Mouse (Mus musculus) thymus, postnatal 10 days (tissue): Measurements from ENCODE around the gene Zfp551.

Source experiments
- DNase-seq, 2 experiments: peaks; one replicate each; pipeline ENCODE4 v3.0.0; 2021; ENCODE audit warnings: low spot score in 2 of 2

Gene Zfp551

DNA sequence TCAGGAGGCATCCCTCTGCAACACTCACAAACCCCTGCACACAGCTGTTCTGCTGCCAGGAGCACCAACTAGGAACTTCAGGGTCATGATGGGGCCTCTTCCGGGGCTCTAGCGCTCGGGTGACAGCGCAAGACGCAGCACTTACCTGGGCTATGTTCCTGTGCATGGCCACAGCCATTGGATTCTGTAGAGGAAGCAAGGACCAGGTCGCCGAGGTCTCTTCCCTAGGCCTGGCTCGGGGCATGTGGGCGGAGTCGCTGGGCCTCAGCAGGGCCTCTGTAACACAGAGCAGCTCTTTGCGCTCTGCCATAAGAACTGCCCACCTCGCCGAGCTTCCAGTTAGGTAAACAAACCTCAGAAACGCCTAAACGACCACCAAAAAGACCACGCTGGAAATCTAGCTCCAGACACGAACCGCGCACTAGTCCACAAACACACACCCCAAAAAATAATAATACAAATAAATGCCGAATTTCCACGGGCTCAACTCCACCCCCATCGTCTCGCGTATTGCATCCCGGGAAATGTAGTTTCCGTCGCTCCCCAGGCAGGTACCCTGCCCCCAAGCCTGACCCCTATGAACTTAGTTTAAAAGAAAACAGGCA lies at the start of gene Zfp551:
TSS of gene Zfp551 (minus strand) at position 507 of the 605 bp plus-strand sequence.
- peak; percentile 45 to 47 for DNase-seq

DNA sequence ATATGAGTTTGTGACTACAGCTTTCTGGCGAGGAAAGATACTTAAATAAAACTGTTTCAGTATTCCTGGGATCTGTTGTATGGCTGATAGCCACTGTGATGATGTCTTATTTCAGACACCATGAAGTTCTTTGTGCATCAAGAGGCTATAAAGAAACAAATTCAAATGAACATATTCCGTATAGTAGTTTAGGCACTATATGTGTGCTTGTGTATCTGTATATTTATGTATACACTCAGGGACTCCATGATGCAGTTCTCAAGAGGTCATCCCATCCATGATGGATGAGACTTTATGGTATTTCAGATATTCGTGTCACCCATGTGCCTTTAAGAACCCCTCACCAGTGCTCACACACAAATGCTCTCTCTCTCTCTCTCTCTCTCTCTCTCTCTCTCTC lies 304 bp upstream of the Zfp551 start:
- no peak for DNase-seq

DNA sequence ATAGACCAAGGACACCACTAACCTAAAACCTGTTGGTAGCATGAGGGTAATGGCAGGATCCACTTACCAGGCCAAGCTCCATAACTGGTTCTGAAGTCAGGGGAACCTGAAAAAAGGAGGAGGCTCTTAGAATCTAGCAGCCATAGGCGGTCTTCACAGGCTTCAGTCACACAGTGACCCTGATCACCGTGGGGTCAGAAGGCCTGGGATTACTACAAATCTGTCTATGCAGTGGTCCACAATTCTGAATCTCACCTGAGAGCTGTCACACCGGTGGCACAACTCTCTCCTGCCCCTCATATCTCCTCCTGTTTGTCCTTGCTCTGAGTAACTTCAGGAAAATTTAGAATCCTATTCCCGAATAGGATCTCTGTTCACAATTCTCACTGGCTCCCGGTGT lies 810 bp downstream of the Zfp551 start:
- no peak for DNase-seq

DNA sequence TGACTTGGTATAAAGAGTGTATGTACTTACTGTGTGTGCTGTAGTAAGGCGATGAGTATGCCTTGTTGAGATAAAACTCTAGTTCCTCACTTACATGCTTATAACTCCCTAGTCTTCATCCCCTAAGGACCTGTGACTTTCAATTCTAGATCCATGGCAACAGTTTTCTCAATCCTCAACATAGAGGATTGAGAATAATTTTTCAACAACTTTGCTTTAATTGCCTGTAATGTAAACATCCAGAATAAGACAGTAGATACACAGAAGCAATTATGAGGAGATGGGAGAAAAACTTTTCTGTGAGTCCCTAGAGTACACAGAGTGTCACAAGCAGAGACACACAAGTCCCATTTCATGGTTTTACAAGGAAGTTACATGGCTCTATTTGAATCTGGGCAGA lies 53.4 kb downstream of the Zfp551 start, which contains the start of gene Vmn1r84:
TSS of gene Vmn1r84 (minus strand) at position 101 of the 400 bp plus-strand sequence.
- no peak for DNase-seq
